Mouse (Mus musculus): ENCODE data around the gene Ccdc142.

The Ccdc142 gene

DNA sequence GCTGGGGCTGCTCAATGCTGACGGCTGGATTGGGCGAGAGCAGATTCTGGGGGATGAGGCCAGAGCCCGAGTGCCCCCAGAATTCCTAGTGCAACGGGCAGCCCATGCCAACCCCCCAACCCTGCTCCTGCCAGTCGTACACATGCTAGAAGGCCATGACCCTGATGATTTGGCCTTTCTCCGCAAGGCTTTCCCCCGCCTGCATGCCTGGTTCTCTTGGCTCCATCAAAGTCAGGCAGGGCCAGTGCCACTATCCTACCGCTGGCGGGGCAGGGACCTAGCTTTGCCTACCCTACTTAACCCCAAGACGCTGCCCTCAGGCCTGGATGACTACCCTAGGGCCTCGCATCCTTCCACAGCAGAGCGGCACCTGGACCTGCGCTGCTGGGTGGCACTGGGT is 16.2 kb downstream of the Ccdc142 start:
- 92% methylated on average over 13 of the region's 13 CpGs for WGBS

- 73% methylated on average over 11 of the region's 11 CpGs for WGBS
Measured at GRCm38 (mm10) chr6:83118369-83118768, 17.0 kb downstream of the Ccdc142 start.

DNA sequence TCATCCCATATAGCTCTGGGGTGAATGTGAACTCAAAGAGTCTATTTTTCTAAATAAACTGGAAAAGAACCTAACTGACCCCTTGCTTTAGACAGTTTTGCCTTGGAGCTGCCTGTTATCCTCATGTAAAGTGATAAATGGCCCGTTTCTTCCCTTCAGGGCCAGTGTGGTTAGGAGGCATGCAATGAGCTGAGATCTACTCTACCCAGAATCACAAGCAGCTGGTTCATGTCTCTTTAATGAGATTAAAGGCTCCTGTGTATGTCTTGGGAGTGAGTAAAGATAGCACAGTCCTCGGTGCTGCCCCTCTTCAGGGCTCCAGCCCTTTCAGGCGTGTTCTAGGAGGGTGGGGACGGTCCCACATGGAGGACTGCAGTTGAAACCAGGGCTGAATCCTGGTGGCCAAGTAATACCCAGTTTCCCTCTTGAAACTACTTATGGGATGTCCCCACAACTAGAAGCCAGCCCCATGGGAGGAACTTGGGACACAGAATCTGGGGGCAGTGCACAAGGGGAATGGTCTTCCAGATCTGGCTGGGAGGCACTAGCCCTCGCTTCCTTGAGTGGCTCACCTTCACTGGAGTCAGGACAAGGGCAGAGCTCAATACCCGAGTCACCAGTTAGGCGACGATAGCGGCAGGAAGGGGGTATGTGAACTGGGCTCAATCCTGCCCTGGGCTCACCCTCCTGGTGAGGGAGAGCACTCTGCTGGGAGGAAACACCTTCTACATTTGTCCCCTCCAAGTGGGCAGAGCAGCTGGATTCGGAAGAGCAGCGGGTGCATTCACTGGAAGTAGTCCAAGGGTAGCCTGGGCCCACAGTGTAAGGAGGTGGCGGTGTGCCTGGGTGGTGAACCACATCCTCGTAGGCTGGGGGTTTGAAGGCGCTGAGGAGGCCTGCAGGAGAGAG is 17.7 kb downstream of the Ccdc142 start:
- WGBS: 69% methylated on average over 14 of the region's 14 CpGs

GRCm38 (mm10) chr6:83119734-83120051 is 18.3 kb downstream of the Ccdc142 start:
- 71% methylated on average over 7 of the region's 7 CpGs for WGBS

DNA sequence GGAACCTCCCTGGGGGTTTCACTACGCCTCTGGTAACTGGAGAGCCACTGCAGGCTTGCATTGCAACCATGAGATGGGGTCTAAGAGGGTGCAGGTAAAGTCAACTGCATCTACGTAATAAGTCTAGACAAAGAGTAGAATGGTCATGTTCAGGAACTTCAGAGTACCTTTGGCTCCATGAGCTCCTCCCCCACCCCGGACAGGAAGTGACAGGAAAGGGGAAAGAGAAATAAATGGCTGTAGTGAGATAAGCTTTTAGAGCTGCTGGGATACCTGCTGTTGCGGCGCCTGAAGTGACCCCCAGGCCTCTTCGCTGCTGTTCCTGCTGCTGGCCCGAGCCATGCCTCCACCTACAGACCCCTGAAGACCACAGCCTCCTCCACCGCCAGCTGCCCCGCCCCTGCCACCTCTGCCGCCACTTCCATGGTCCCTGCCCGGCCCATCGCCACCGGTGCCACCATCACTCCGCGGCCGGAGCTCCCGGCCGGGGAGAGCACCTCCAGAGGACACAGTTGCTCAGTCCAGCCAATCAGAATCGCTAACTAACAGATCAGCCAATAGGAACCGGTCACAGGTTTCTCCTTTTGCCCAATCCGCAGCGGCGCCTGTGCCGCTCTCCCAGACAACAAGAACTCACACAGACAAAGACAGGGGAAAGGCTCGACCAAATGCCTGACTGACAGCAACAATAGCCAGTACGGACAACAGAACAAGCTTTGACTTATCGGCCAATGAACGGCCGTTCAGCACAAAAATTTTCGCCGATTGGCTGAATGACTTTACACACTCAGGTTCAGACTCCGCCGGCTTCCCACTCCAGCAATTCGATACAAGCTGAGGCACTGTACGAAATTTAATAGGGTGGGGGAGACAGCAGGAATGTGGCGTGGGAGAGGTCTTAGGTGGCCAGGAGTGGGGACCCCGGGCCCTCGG is 19.8 kb downstream of the Ccdc142 start, which contains the start of gene Wbp1:
TSS of gene Wbp1 (minus strand) at position 630 of the 933 bp plus-strand sequence.
- WGBS: under 1% methylated on average over 38 of the region's 38 CpGs

GRCm38 (mm10) chr6:83121863-83122710 is 20.7 kb downstream of the Ccdc142 start:
- WGBS: 2% methylated on average over 52 of the region's 52 CpGs

DNA sequence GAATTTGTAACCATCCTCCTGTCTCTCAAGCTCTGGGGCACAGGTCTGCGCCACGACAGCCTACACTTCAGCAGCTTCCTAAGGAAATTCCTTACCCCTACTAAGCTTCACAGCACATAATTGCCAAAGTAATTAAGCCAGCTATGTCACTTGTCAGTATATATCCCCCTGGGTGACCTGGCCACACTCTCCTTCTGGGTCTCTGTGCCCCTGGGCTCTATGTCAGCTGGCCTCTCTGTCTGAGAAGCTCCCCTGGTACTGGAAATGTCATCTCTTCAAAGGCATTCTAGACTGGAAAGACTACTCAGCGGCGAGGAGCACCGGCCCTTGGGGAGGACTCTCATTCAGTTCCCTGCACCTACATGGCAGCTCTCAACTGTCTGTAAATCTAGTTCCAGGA is 21.6 kb downstream of the Ccdc142 start:
- 85% methylated on average over 5 of the region's 5 CpGs for WGBS

DNA sequence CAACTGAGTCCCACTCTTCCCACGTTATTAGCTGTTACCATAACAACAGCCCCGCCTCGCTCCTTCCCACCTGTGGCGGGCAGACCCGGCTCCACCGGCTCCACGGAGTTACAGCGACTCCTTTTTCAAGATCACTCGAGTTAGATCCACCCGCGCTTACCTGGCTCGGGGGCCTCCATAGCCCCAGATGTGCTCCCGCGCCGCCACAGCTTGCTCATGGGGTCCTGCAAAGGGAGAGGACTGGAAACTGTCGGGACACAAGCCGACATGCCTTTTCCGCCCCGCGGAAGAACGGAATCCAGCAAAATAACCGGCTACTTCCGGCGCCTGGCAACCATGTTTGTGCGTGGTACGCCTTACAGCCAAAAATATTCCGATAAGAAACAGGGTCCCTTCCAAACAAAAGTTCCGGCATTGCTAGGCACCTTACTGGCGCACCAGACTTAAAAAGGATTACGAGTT is 23.5 kb downstream of the Ccdc142 start:
- WGBS: under 1% methylated on average over 30 of the region's 30 CpGs

DNA sequence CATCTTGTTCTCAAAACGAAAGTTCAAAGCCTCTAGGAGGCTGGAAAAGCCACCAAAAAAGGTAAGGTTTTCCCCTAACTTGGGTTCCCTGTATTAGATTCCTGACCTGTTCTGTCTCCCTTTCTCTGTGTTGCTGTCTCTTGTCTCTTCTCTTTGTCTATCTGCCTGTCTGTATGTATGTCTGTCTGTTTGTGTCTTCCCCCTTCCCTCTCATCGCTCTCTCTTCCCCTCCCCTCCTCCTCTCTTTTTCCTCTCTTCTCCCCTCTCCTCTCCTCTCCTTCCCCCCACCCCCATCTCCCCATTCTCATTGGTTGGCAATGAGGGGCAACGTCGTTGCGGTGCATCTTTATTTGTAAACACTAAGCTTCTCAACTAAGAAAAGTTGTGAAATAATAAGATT is 23.9 kb downstream of the Ccdc142 start, which contains the start of gene Ino80b:
TSS of gene Ino80b (minus strand) at position 101 of the 400 bp plus-strand sequence.
- WGBS: 13% methylated on average over 5 of the region's 5 CpGs

DNA sequence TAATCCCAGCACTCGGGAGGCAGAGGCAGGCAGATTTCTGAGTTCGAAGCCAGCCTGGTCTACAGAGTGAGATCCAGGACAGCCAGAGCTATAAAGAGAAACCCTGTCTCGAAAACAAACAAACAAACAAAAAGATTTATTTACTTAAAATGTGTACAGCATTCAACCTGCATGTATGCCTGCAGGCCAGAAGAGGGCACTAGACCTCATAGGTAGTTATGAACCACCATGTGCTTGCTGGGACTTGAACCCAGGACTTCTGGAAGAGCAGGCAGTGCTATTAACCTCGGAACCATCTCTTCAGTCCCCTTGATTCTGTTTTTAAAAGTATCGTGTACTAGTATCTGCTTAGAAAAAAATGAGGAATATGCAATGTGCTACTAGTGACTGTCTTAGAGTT is 26.0 kb downstream of the Ccdc142 start:
- 94% methylated on average over 5 of the region's 5 CpGs for WGBS

- 70% methylated on average over 6 of the region's 6 CpGs for WGBS
Measured at GRCm38 (mm10) chr6:83131469-83132034, 30.2 kb downstream of the Ccdc142 start.

DNA sequence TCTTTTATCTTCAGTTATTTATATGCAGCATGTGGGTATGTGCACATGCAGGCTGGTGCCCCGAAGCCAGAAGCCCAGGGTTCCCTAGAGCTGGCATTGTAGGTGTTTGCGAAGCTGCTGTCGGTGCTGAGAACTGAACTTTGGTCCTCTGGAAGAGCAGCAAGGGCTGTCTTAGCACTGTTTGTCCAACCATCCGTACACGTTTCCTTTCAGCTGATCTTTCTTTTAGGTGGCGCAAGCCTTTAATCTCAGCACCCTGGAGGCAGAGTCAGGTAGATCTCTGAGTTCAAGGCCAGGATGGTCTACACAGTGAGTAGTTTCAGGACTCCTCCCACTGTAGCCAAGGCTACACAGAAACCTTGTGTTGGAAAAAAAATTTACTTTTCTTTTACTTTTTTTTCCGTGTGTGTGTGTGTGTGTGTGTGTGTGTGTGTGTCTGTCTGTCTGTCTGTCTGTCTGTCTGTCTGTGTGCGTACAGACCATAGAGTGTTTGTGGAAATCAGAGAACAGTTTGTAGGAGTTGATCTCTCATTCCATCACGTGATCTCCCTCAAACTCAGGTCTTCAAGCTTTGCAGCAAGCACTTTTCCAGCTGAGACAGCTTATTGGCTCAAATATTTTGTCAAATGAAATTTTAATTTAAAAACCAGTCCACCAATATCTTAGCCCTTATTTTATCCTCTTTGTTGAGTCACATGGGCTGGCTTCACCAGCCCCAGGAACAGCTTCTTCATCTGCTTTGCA is 30.9 kb downstream of the Ccdc142 start:
- 85% methylated on average over 9 of the region's 9 CpGs for WGBS

DNA sequence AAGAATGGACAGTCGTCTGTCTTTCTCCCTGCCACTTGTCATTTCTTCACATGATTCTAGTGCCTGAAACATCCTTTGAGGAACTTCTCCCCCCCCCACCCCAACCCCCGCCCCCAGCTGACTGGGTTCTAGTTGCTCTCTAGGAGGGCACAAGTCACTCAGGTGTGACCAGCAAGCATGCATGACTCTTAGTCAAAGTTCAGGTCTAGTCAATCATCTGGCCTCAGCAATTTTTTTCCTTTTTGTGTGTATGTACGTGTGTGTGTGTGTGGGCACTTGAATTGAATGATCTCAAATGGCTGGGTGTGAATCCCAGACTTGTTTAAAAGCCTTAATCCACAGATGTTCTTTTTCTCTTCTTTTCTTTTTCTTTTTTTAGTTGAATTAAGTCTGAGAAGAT is 32.8 kb downstream of the Ccdc142 start:
- WGBS: 56% methylated on average over 3 of the region's 3 CpGs

DNA sequence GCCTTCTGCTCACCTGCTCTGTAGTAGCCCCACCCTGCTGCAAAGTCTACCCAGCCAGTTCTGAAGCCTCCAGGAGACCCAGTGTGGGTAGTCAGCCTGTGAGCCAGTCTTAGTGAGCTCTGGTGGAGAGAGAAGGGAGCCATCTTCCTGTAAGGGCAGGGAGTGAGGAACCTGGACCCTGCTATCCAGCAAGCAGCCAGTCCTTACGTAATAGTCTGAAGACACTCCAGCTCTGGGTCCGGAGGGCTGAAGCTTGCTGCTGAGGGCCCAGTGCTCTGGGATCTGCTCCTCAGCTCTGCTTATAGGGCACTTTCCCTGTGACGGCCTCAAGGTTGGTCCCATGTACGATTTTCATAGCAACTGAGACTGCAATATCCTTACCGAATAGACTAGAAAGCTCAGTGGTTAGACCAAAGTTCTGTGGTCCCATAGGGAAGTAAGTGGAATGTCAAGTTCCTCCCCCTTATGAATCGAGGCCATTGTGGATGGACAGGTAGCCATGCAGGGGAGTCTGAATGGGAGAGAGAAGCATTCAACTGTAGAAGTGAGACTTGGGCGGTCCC is 33.6 kb downstream of the Ccdc142 start, which contains the start of gene Rtkn:
TSS of gene Rtkn (plus strand) at position 513 of the 563 bp plus-strand sequence.
- WGBS: 72% methylated on average over 7 of the region's 7 CpGs

- 18% methylated on average over 37 of the region's 37 CpGs for WGBS
Measured at GRCm38 (mm10) chr6:83135571-83136161, 34.3 kb downstream of the Ccdc142 start.

DNA sequence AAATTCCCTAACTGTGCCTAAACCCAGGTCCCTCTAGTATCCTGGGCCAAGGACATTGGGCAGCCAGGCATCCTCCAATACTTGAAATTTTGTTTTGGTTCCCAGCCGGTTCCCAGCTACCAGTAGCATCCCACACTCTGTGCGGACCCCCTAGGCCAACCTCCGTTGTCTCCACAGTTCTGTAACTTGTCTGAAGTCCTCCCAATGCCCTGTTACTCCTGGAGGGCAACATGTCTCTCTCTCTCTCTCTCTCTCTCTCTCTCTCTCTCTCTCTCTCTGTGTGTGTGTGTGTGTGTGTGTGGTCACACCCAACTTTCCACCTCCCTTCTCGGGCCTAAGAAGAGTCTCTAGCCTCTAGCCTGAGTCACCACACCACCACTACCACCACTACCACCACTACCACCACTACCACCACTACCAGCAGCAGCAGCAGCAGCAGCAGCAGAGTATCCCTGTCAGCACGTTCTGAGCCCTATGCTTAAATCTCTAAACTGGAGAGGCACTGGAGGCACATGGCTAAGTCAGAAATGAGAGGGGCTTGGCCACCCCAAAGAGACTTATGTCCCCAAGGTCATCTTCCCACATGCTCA is 35.0 kb downstream of the Ccdc142 start:
- 44% methylated on average over 5 of the region's 5 CpGs for WGBS

- WGBS: 11% methylated on average over 24 of the region's 26 CpGs
Measured at GRCm38 (mm10) chr6:83136881-83137575, 35.6 kb downstream of the Ccdc142 start.

DNA sequence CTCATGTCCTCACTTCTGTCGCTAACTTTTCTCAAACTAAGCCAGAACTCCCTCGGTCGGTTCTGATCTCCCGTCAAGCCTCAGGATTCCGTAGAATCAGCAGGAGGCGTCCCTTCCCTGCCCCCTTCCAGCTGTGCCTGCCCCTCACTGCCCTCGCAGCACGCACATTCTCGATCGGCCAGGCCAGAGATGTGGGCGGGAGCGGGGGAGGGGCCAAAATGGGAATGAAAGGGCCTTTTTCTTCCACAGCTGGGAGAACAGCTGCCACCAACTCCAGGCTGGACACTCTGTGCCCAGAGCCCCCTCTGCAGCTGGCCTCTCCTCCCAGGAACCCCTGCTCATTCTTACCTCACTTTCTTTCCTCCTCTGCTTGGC is 36.2 kb downstream of the Ccdc142 start:
- WGBS: 3% methylated on average over 12 of the region's 12 CpGs

Data from cerebral cortex, adult 2 months (tissue).